Mouse (Mus musculus): Measurements from ENCODE around the gene Irf2bp1. TPM values are rescaled to one million over a fixed set of nuclear protein-coding genes. Genes with fewer than 3 reads are reported as not detected.
A peak's percentile ranks its signal among the peaks of the same experiment; 100 is the strongest.

The Irf2bp1 gene
- polyA plus RNA-seq, 1 experiment from 2014 or later: 27.0 TPM

DNA sequence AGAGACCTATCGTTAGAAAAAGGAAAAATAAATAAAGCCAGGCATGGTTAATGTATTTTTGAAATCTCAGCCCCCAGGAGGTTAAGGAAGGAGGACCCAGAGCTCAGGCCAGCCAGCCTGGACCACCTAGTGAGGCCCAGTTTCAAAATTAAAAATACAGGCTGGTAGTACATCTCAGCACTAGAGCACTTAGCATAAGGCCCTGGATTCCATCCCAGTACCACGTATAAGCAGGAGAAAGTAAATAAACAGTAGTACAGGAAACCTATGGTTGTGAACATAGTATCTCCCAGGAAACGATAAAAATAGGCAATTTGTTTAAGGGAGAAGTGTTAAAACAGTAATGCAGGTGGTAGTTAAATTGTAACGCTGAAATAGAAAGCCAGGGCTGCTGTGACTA lies 1.7 kb upstream of the Irf2bp1 start:
- Histone ChIP-seq H3K9me3 (no peaks in the 10 kb centered on the region), H3K36me3 (peaks cover 30% of the 10 kb centered on the region), H3K4me3 (peak overlapping the region; percentile 57), H3K4me1 (peaks cover 51% of the 10 kb centered on the region), H3K27me3 (ENCODE audit: insufficient read depth, poor library complexity, severe bottlenecking) (no peaks in the 10 kb centered on the region), H3K27ac (peak overlapping the region; percentile 91)
- no peak for DNase-seq (ENCODE audit: low spot score)
- WGBS: 35% methylated on average over 4 of the region's 4 CpGs

DNA sequence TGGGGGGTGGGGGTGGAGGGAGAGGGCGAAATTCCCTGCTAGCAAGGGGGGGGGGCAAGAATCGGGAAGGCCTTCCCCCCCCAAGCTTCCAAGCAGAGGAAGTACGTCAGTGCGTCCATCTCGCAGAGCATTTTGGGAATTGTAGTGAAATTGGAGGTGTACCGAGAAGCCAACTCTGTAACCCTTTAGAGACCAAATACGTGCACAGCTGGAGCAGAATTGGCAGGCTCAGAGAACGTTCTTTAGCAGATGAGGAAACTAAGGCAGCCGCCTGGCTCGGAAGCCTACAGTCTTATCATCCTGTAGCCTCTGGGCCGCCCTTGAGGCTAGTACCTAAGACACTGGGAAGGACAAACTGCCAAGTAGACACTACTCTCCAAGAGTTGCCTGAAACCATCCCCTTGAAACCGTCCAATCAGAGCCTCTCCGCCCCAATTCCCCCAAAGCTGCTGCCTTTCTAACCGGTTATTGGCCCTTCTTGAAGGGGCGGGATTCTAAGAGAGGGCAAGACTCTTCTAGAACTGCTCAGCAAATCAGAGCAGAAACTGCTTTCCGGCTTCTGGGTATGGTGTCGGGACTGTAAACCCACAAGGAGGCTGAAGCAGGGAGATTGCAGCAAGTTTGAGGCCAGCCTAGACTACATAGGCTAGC lies 871 bp upstream of the Irf2bp1 start:
- WGBS: 3% methylated on average over 17 of the region's 17 CpGs
- H3K27ac ChIP-seq: peak overlapping the region; percentile 91
- peak; percentile 94 for DNase-seq (ENCODE audit: low spot score)
- H3K4me1 ChIP-seq: peaks cover 58% of the 10 kb centered on the region
- H3K9me3 ChIP-seq: no peaks in the 10 kb centered on the region
- no peaks in the 10 kb centered on the region for H3K27me3 ChIP-seq (ENCODE audit: insufficient read depth, poor library complexity, severe bottlenecking)
- H3K4me3 ChIP-seq: peak overlapping the region; percentile 57
- H3K36me3 ChIP-seq: peaks cover 26% of the 10 kb centered on the region

DNA sequence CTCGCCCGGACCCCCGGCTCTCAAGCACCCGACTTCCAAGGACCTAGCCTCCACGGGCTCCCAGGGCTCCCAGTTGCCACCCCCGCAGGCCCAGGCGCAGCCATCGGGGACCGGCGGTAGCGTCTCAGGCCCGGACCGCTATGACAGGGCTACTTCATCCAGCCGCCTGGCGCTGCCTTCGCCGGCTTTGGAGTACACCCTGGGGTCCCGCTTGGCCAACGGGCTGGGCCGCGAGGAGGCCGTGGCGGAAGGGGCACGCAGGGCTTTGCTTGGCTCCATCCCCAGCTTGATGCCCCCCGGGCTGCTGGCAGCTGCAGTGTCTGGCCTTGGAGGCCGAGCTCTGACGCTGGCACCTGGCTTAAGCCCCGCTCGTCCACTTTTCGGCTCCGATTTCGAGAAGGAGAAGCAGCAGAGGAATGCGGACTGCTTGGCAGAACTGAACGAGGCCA lies 811 bp downstream of the Irf2bp1 start:
- Histone ChIP-seq H3K36me3 (peaks cover 26% of the 10 kb centered on the region), H3K4me3 (peak overlapping the region; percentile 92), H3K27ac (peak overlapping the region; percentile 95), H3K9me3 (no peaks in the 10 kb centered on the region), H3K4me1 (peaks cover 58% of the 10 kb centered on the region), H3K27me3 (ENCODE audit: insufficient read depth, poor library complexity, severe bottlenecking) (no peaks in the 10 kb centered on the region)
- WGBS: 7% methylated on average over 34 of the region's 34 CpGs
- DNase-seq (ENCODE audit: low spot score): no peak

DNA sequence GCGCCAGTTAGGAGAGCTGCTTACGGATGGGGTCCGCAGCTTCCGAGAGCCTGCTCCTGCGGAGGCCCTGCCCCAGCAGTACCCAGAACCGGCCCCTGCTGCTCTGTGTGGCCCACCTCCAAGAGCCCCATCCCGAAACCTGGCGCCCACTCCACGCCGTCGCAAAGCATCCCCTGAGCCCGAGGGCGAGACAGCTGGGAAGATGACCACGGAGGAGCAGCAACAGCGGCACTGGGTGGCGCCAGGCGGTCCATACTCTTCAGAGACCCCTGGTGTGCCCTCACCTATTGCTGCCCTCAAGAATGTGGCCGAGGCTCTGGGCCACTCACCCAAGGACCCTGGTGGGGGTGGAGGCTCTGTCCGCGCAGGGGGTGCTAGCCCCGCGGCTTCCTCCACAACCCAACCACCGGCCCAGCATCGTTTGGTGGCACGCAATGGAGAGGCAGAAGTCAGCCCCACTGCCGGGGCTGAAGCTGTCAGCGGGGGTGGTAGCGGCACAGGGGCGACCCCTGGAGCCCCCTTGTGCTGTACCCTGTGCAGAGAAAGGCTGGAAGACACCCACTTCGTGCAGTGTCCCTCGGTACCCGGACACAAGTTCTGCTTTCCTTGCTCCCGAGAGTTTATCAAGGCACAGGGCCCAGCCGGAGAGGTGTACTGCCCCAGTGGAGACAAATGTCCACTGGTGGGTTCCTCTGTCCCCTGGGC lies 1.7 kb downstream of the Irf2bp1 start:
- no peaks in the 10 kb centered on the region for H3K27me3 ChIP-seq (ENCODE audit: insufficient read depth, poor library complexity, severe bottlenecking)
- H3K4me1 ChIP-seq: peaks cover 54% of the 10 kb centered on the region
- peaks cover 26% of the 10 kb centered on the region for H3K36me3 ChIP-seq
- no peaks in the 10 kb centered on the region for H3K9me3 ChIP-seq
- 0 out of 2 replicates have a peak overlapping the region, but pooled peaks have one; percentile 8 for H3K27ac ChIP-seq
- DNase-seq (ENCODE audit: low spot score): no peak
- WGBS: 82% methylated on average over 34 of the region's 34 CpGs
- peak overlapping the region; percentile 92 for H3K4me3 ChIP-seq

DNA sequence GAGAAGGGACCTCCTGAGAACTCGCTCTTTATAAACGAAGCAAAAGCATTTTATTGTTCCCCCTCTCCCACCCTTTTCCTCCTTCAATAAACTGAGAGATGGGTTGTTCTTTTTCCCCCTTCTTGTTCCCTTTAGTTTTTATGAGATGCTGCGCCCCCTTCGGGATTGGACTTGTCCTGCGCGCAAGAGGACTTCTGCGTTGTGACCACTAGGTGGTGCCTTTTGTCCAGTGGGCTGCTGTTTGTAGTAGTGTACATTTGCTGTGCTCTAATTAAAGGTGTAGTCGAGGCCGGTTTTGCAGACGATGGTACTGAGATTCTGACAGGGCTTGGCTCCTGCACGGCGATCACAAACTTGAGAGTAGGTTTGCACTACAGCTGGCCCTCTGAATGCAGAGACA lies 2.6 kb downstream of the Irf2bp1 start:
- H3K27me3 ChIP-seq (ENCODE audit: insufficient read depth, poor library complexity, severe bottlenecking): no peaks in the 10 kb centered on the region
- no peak overlapping the region for H3K27ac ChIP-seq
- H3K4me1 ChIP-seq: peaks cover 48% of the 10 kb centered on the region
- H3K36me3 ChIP-seq: peaks cover 26% of the 10 kb centered on the region
- no peaks in the 10 kb centered on the region for H3K9me3 ChIP-seq
- WGBS: 9% methylated on average over 12 of the region's 12 CpGs
- peak; percentile 92 for DNase-seq (ENCODE audit: low spot score)
- 0 out of 2 replicates have a peak overlapping the region, but pooled peaks have one; percentile 92 for H3K4me3 ChIP-seq

DNA sequence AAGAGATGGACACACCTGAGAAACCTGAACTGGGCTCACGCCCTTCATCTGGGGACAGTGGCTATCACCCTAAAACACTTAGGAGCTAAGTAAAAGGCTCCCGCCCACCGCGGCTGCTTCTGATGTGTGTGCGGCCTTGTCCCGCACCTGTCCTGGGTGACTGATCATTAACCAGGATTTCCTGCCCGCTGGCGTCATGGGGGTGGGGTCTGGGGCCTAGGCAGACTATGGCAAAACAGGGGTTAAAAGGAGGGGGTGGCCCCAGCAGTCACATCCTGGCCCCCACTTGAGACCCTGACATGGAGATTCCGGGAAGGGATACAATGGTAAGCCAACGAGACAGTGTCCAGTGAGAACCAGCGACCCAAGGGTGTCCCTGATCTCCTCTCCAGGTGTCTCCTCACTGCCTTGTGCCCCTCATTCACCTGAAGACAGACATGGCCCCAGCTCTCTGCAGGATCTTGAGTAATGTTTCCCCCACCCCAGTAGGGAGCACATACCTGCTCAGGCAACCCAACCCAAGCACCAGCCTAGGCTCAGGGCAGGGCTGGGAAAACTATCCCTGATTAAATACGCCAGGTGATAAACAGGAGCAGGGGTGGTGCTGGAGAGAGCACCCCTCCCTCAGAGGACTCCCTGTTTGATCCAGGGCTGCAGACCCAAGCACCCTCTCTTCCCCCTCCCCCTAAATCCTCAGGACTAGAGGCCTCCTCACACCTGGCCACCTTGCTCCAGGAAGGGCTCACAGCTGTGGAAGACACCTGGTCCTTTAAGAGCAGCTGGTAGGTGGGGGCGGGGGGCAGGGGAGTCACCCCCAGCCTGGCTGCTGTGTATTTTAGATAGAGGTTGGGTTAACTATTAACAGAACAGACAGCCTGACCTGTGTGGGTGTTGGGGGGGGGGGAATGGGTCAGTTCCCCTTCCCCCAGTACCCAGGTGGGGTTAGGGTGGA lies 3.5 kb downstream of the Irf2bp1 start:
- 70% methylated on average over 13 of the region's 13 CpGs for WGBS
- H3K27ac ChIP-seq: no peak overlapping the region
- peaks cover 53% of the 10 kb centered on the region for H3K4me1 ChIP-seq
- H3K27me3 ChIP-seq (ENCODE audit: insufficient read depth, poor library complexity, severe bottlenecking): no peaks in the 10 kb centered on the region
- no peak overlapping the region for H3K4me3 ChIP-seq
- no peak for DNase-seq (ENCODE audit: low spot score)
- peaks cover 26% of the 10 kb centered on the region for H3K36me3 ChIP-seq
- H3K9me3 ChIP-seq: no peaks in the 10 kb centered on the region

DNA sequence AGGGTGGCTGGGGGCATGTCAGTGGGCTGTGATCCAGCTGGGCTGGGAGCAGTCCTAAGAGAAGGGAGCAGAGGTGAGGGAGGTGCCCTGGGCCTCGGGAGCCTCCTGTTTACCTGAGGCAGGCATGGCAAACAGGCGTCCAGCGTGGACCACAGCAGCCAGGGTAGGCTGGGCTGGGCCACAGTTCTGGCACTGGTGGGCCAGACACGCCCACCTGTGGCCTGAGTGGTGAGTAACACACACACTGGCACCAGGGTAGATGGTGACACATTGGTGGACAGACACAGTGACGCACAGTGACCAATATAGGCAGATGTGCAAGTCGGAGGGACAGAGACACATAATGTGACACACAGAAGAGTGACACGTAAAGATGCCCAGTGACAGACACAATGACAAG lies 6.7 kb downstream of the Irf2bp1 start:
- Histone ChIP-seq H3K9me3 (no peaks in the 10 kb centered on the region), H3K4me1 (peaks cover 52% of the 10 kb centered on the region), H3K27me3 (ENCODE audit: insufficient read depth, poor library complexity, severe bottlenecking) (no peaks in the 10 kb centered on the region), H3K36me3 (peaks cover 18% of the 10 kb centered on the region), H3K27ac (no peak overlapping the region), H3K4me3 (no peak overlapping the region)
- 76% methylated on average over 7 of the region's 7 CpGs for WGBS
- DNase-seq (ENCODE audit: low spot score): no peak

DNA sequence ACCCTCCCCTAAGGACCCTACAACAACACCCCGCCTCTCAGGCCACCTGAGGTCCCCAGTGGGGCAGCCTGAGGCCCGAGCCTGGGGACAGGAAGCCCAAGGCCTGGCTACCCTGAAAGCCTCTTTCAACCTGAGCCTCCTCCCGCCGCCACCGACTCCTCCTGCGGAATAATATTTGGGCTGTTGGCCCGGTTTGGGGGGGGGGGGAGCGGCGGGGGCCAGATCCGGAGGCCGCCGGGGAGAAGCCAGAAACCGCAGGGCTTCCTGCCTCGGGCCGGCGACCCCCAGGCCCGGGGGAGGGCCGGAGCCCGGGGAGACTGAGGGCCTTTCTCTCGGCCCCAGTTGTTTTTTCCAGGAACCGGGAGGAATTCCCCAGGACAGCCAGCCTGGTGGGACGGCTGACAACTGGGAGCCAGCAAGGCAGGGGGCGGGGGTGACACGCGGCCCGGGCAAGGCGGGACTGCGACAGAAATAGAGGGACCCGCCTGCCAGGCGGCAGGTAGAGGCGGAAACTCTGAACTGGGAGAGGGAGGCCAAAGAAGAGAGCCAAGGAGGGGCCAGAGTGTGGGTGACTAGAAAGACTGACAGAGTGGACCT lies 8.3 kb downstream of the Irf2bp1 start:
- Histone ChIP-seq H3K27me3 (ENCODE audit: insufficient read depth, poor library complexity, severe bottlenecking) (no peaks in the 10 kb centered on the region), H3K27ac (peak overlapping the region; percentile 94), H3K4me3 (peak overlapping the region; percentile 65), H3K9me3 (no peaks in the 10 kb centered on the region), H3K36me3 (peaks cover 5% of the 10 kb centered on the region), H3K4me1 (peaks cover 37% of the 10 kb centered on the region)
- under 1% methylated on average over 30 of the region's 31 CpGs for WGBS
- no peak for DNase-seq (ENCODE audit: low spot score)

DNA sequence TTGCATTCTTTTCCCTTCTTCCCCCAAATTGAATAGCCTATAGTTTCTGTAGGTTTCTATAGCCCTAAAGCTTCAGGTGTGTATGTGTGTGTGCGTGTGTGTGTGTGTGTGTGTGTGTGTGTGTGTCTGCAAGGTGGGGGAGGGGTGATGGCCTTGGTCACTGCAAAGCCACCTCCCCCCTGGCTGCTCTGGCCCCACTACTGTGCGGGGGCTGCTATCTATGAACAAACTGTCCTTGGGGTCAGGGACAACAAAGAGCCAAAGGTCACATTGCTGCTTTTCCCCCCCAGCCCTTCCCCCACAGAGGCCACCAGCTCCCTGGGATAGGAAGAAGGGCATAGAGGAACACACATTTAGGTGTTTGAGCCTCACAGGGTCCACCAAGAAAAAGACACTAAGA lies 9.0 kb downstream of the Irf2bp1 start:
- no peak for DNase-seq (ENCODE audit: low spot score)
- 25% methylated on average over 2 of the region's 2 CpGs for WGBS
- no peaks in the 10 kb centered on the region for H3K36me3 ChIP-seq
- peak overlapping the region; percentile 65; the same call in 1 of the 2 replicates for H3K4me3 ChIP-seq
- peak overlapping the region; percentile 24; the same call in 1 of the 2 replicates for H3K27ac ChIP-seq
- peaks cover 30% of the 10 kb centered on the region for H3K4me1 ChIP-seq
- no peaks in the 10 kb centered on the region for H3K27me3 ChIP-seq (ENCODE audit: insufficient read depth, poor library complexity, severe bottlenecking)
- no peaks in the 10 kb centered on the region for H3K9me3 ChIP-seq

DNA sequence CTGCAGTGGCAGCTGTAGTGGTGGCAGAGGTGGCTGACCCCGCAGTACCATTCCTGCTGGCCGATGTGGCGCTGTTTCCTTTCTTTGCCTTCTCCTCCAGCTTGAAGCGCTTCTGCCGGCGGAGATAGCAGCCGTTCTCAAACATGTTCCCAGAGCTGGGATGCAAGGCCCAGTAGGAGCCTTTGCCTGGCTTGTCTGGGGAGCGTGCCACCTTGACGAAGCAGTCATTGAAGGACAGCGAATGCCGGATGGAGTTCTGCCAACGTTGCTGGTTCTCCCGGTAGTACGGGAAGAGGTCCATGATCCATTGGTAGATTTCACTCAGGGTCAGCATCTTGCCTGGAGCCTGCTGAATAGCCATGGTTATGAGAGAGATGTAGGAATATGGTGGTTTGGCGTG lies 10.6 kb downstream of the Irf2bp1 start:
- Histone ChIP-seq H3K4me3 (no peak overlapping the region), H3K9me3 (no peaks in the 10 kb centered on the region), H3K27ac (0 out of 2 replicates have a peak overlapping the region, but pooled peaks have one; percentile 16), H3K27me3 (ENCODE audit: insufficient read depth, poor library complexity, severe bottlenecking) (no peaks in the 10 kb centered on the region), H3K36me3 (no peaks in the 10 kb centered on the region), H3K4me1 (peaks cover 30% of the 10 kb centered on the region)
- WGBS: 50% methylated on average over 15 of the region's 15 CpGs
- no peak for DNase-seq (ENCODE audit: low spot score)

DNA sequence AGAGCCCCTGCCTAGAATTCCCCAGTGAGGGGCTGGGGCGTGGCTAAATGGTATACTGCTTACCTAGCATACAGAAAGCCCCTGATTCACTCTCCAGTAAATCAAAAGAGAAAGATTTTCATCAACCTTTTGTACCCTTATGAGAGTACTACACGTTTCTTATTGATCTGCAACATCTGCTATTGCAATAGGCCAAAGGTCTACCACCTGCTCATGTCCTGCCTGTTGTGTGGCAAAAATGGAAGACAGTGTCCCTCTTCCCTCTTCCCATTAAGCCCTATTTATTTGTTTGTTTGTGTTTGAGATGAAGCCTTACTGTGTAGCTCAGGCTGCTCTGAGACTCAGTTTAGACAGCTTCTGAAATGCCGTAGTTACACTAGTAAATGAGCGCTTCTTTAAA lies 12.2 kb downstream of the Irf2bp1 start:
- Histone ChIP-seq H3K9me3 (no peaks in the 10 kb centered on the region), H3K27me3 (ENCODE audit: insufficient read depth, poor library complexity, severe bottlenecking) (peaks cover 13% of the 10 kb centered on the region), H3K4me3 (no peak overlapping the region), H3K4me1 (peaks cover 30% of the 10 kb centered on the region), H3K27ac (no peak overlapping the region), H3K36me3 (no peaks in the 10 kb centered on the region)
- 92% methylated on average over 4 of the region's 4 CpGs for WGBS
- DNase-seq (ENCODE audit: low spot score): no peak

DNA sequence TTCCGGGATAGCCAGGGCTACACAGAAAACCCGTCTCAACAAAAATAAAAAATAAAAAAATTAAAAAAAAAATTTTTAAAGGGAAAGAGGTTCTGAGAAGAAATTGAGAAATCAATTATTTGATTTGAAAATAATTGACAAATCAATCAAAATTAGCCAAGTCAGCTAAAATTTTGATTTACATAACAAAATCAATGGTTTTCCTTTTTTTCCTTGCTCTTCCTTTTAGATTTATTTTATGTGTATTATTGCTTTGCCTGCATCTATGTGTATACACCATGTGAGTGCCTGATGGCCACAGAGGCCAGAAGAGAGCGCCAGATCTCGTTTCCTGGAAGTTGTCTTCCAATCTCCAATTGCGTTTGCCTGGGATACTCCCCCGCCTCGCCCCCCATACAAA lies 14.1 kb downstream of the Irf2bp1 start:
- H3K9me3 ChIP-seq: no peaks in the 10 kb centered on the region
- H3K4me3 ChIP-seq: no peak overlapping the region
- H3K36me3 ChIP-seq: no peaks in the 10 kb centered on the region
- H3K27me3 ChIP-seq (ENCODE audit: insufficient read depth, poor library complexity, severe bottlenecking): peaks cover 31% of the 10 kb centered on the region
- peaks cover 15% of the 10 kb centered on the region for H3K4me1 ChIP-seq
- H3K27ac ChIP-seq: no peak overlapping the region
- WGBS: 83% methylated on average over 7 of the region's 7 CpGs
- DNase-seq (ENCODE audit: low spot score): no peak
